18 mouse cellular contexts compared by ENCODE assay signal in the genomic region with DNA sequence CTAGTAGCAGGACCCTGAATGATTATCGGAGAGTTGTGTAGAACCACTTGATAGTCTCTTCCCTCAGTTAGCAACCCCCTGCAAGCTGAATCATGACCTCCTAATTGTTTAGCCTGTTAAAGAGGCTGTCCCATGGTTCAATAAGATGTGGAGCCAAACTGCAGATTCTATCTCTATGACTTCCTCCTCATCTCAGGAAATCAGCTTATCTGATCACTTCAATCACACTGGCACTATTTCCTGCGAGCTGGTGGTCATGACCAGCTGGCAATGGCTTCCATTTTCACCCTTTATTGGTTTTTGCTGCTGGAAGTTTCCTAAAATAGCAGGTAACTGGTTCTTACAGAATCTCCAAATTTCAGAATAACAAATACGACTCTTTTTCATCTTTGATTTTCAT. TPM values are rescaled to one million over a fixed set of nuclear protein-coding genes. Genes with fewer than 3 reads are reported as not detected.
DNase-seq lines count a peak whose midpoint lies in the region; ATAC-seq lines count a peak whose summit lies in the region.
"Had no signal": no experiment of that assay in that cellular context is flagged by ENCODE, and none has a peak within 500 bp of the region (broad histone marks: within the 10 kb centered on the region; RNA-seq: fewer than 3 reads in every experiment).

No protein-coding gene starts in this region.

- peak; percentile 16 for DNase-seq in 416B (ENCODE audit: low read depth)
- peak; percentile 52 for DNase-seq in CD4-positive, CD25-positive, alpha-beta regulatory T cell, adult 2 months (ENCODE audit: low read depth, low spot score)
- DNase-seq in naive thymus-derived CD4-positive, alpha-beta T cell, adult 2 months (ENCODE audit: low read depth), result peak; percentile 54
- DNase-seq in forebrain, embryonic 10.5 days (ENCODE audit: extremely low spot score, low spot score), result no peak
- no peak for DNase-seq in thymus, postnatal 25 days
- DNase-seq: adrenal gland, adult 8-10 months; adrenal gland, postnatal 36 days; cerebellum, adult 11 months; cerebellum, adult 8-10 months; cerebellum, postnatal 14 days; gastrocnemius, postnatal 36 days; heart, postnatal 36 days had no signal

- H3K36me3 ChIP-seq in forebrain, embryonic 10.5 days (replicated peaks), result no peaks in the 10 kb centered on the region
- H3K36me3 ChIP-seq: embryonic facial prominence, embryonic 13.5 days; heart, embryonic 13.5 days; hindbrain, embryonic 15.5 days had no signal

- 86% methylated on average over 3 of the region's 3 CpGs for WGBS in forebrain, embryonic 10.5 days

- H3K9me3 ChIP-seq in forebrain, embryonic 10.5 days, result no peaks in the 10 kb centered on the region
- H3K9me3 ChIP-seq: embryonic facial prominence, embryonic 13.5 days; heart, embryonic 13.5 days; hindbrain, embryonic 15.5 days had no signal

- 0 out of 2 replicates have a peak, but pooled peaks have one; percentile 29 for ATAC-seq in common myeloid progenitor, adult 5-6 weeks (replicated peaks; ENCODE audit: low read depth, poor library complexity, severe bottlenecking)
- ATAC-seq: forebrain, embryonic 14.5 days; Patski had no signal

- peaks cover 15% of the 10 kb centered on the region for H3K4me1 ChIP-seq in forebrain, embryonic 10.5 days

- no peak overlapping the region for H3K4me3 ChIP-seq in forebrain, embryonic 10.5 days
- H3K4me3 ChIP-seq: embryonic facial prominence, embryonic 13.5 days; heart, embryonic 13.5 days; hindbrain, embryonic 15.5 days had no signal

- no peak overlapping the region for H3K27ac ChIP-seq in forebrain, embryonic 10.5 days
- H3K27ac ChIP-seq: embryonic facial prominence, embryonic 13.5 days; heart, embryonic 13.5 days; hindbrain, embryonic 15.5 days had no signal

- H3K27me3 ChIP-seq in forebrain, embryonic 10.5 days (ENCODE audit: poor library complexity, severe bottlenecking), result no peaks in the 10 kb centered on the region
- H3K27me3 ChIP-seq: embryonic facial prominence, embryonic 13.5 days; heart, embryonic 13.5 days; hindbrain, embryonic 15.5 days; Patski had no signal

RNA-seq across cellular contexts. Expression of a gene that starts 18.5 kb away (rescaled TPM):
- total RNA-seq in common myeloid progenitor, adult 5-6 weeks (2017), result 2.3 and 3.1 TPM in 2 replicates
- polyA plus RNA-seq in forebrain, embryonic 10.5 days (2016; fragmentation: Nextera tagmentation; extraction: Ambion mirVana), result 13.4 and 15.5 TPM in 2 replicates

Comparison
In these comparisons a context has a peak if more than half of its experiments do, and no peak if none do; other contexts are left out.
1. DNase-seq: peak in 416B (single experiment), CD4-positive, CD25-positive, alpha-beta regulatory T cell, adult 2 months (single experiment) and naive thymus-derived CD4-positive, alpha-beta T cell, adult 2 months (single experiment); none in forebrain, embryonic 10.5 days (single experiment) and thymus, postnatal 25 days (single experiment).